Mouse (Mus musculus) NIH3T3 (cell line): ENCODE measurements around the gene Gtf2f2.
A peak's percentile ranks its signal among the peaks of the same experiment; 100 is the strongest.
"Not testable (repeated sequence)": the region's sequence is repeated elsewhere in the genome, so short reads cannot be mapped to it uniquely, and the experiment has no call there.

Experiments used
- DNase-seq: peaks from one replicate; pipeline ENCODE4 v3.0.0-alpha.2; 2012; ENCODE audit warnings: low read depth

The Gtf2f2 gene

DNA sequence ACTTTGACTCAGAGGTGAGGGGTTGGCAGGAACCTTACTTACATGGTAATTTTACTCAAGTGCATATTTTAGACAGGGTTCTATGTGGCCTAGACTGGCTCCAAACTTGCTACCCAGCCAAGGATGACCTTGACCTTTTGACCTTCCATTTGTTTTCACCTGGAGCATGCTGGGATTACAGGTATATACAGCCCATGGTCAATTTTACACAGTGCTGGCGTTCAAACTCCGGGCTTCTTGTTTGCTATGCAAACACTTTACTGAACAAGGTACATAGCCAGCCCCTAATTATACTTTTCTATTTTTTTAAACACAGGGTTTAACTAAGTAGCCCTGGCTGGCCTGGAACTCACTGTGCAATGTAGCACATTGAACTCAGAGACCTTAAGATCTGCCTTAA, 98.0 kb downstream of the Gtf2f2 start:
- no peak for DNase-seq

DNA sequence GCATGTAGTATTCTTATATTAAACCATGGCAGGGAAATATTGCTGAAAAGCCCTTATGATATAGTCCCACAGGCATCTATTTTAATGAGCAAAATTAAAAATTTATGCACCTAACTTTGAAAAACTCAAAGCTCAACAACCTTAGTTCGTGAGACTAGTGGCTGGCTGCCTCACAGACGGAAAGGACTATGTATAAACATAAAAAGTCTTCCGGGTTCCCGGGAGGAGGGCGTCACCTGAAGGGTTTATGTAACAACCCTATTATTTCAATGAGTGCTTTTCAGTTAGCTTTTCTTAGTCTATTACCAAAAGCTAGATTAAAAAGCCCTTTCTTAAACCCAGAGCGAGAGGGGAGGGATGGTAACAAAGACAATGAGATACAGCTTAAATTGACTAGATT, 98.7 kb downstream of the Gtf2f2 start:
- DNase-seq = no peak

DNA sequence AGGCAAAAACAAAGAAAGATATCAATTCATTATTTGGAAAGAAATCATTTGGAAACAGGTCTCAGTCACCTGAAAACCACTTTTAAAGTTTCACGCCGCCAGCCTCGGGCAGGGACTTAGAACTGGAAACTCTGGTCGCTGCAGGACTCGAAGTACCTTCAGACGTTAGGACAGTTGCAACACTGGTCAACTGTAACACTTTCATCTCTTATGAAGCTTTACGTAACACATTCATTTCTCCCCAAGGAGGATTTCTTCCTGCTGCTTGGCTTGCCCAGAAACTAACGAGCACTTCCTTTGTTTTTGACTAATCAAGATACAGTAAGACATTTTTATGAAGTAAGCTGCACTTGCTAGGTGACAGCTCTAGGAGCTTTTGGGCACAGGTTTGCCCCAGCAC, 103.7 kb downstream of the Gtf2f2 start:
- no peak for DNase-seq

DNA sequence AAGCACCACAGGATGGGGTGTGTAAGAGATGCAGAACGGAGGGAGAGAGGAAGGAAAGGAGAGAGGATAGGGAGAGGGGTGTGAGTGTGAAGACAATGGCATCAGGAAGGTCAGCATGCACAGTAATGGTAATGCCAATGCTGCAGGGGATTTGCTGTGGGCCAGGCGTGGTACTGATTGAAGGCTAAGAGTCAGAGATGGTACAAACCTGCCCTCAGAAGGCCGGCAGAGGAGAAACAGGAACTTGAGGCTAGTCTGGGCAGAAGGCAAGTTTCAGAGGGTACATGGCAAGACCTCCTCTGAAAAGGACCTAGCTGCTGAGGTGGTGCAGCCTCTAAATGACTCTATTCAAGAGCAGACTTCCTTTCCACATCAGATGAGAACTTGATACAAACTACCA, 105.7 kb downstream of the Gtf2f2 start:
- no peak for DNase-seq

DNA sequence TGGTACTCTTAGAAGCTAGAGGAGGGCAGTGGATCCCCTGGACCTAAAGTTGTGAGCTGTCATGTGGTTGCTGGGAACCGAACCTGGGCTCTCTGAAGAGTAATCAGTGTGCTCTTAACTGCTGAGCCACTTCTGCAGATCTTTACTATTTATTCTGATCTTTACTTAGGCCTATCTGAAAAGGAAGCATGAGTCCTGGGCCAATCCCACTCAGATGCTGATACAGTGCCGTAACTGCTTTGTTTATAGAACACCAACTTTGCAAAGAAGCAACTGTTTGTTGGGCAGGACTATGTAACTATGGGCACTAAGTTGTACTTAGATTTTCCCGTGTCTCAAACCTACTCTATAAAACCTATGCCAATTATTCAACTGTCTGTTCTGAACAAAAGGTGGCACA, 107.5 kb downstream of the Gtf2f2 start:
- no peak for DNase-seq

DNA sequence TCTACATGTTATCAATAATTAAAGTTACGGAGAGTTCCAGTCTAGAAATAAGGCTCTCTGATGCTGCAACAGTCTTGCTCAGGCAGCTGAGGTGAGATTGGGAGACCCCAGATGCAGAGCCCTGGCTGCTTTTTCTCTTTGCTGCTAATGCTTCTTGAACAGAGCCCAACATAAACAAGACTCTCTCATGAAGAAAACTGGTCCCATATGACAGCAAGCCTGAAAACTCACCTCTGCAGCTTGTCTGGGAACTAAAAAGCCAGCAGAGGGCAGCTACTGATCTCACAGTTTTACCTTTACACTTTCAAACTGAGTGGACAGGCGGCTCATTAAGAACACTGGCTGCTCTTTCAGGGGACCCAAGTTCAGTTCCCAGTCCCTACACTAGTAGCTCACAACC, 108.7 kb downstream of the Gtf2f2 start:
- peak; percentile 53 for DNase-seq

DNA sequence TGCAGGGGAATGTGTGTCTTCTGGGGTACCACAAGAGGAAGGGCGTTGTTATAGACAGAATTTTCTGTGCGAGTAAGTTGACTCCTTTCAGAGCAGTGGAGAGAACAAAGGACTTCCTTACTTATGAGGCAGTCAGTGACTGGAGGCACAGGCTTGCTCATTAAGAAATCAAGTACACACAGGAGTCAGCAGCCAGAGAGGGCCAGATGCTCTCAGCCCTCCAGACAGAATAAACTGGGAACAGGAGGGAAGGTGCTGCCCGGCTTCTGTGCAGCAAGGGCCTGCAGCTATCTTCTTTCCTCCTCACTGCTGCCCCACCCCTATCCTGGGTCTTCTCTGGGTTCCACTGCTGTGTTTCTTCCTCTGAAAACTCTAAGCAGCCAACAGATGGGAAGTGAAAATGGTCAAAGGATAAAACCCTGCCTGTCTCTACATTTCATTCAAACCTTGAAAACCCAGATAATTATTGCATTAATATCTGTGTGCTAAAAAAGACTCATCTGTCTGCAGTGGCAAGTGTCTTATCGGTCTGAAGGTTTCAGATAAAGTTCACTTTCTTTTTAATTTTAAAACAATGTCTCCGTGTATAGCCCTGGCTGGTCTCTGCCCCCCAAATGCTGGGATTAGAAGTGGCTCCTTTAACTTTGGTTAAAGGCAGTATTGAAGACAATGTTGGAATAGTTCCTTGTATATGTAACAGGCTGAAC, 109.7 kb downstream of the Gtf2f2 start:
- DNase-seq = no peak

DNA sequence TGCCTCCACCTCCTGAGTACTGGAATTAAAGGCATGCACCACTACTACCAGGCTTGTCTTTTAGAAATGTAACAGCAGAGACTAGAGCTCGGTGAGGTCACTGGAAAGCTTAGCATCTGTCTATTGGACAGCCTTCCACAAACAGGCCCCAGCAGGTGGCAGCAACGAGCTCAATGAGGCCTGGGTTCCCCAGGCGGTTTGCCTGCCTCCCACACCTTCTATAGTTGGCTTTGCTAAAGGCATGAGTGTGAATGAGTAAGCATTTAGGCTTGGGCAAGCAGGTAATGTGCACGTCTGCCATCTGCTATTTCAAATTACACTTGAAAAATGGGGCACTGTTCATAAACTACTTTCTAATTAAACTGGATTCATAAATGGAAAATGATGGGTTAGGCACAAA, 111.1 kb downstream of the Gtf2f2 start:
- DNase-seq = peak; percentile 92

DNA sequence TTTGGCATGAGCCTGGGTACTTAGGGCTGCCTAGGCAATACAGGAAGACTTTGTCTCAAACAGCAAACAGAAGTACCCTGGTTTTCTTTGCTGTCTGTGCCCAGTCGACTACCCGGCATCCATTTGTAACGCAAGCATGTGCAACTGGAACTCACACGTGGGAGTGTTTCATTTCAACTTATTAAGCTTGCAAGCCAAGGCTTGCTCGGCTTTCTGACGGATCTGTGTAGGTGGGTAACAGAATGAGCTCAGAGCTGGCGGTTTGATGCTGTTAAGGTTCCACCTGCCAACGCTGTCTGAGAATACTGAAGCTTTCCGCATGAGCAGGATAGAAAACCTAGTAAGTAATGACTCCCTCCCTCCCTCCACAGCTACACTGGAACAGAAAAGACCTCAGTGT, 118.5 kb downstream of the Gtf2f2 start:
- no peak for DNase-seq

DNA sequence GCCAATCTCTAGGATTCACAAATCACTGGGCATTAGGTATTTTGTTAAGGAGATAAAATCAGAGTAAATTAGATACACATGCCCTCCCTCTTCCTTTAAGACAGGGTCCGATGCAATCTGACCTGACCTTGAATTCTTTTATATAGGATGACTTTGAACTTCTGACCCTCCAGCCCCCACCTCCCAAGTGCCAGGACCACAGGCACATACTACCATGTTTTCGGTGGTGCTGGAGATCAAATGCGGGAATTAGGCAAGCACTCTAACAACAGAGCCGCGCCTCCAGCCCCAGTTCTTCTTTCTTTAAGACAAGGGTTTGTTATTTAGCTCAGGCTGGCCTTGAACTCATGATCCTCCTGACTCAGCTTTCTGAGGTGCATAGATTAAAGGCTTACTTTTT, 126.8 kb downstream of the Gtf2f2 start:
- DNase-seq = no peak

DNA sequence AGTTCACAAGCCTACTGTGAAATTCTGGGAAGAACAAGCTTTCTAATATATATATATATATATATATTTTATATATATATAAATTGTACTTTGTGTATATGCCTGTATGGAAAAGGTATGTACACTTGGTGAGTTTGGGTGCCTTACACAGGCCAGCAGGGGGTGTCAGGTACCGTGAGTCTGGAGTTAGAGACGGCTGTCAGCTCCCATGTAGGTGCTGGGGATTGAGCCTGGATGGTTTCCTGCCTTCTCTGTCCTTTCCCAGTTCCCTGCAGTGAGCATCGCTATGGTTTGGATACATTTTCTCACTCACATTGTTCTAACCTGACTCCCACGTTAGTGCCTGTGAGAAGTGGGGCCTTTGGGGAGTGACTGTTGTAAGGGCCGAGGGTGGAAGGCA, 127.3 kb downstream of the Gtf2f2 start:
- DNase-seq = no peak

DNA sequence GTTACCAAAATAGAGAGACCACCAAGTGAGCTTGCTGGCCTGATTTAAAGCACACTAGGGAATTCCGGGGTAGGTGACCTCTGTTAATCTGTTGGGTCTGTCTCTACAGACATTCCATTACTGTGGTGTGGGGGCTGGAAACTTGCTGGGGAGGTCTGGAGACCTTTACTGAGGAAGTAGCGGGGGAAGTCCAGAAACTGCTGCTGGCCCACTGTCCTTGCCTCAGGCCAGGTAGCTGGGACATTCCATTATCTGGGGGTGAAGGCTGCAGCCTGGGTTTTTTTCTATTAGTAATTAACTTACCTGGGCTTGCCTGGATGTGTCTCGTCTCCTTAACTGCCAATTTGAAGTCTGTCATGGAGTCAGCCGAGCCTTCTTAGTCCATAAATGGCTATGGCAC, 128.8 kb downstream of the Gtf2f2 start:
- no peak for DNase-seq

DNA sequence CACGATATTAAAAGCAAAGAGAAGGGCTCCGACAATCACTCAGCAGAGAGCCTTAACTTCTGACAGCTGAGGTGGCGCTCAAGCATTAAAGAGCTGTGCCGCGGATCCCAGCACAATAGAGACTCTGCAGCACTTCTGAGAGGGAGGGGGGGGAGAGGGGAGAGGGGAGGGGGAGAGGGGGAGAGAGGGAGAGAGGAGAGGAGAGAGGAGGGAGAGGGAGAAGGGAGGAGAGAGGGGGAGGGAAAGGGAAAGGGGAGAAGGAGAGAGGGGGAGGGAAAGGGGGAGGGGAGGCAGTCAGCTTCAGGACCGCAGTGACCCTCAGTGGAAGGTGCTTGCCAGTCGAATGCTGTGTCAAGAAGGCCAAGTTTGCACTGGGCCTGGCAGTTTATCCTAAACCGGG, 131.7 kb downstream of the Gtf2f2 start:
- DNase-seq = no peak

DNA sequence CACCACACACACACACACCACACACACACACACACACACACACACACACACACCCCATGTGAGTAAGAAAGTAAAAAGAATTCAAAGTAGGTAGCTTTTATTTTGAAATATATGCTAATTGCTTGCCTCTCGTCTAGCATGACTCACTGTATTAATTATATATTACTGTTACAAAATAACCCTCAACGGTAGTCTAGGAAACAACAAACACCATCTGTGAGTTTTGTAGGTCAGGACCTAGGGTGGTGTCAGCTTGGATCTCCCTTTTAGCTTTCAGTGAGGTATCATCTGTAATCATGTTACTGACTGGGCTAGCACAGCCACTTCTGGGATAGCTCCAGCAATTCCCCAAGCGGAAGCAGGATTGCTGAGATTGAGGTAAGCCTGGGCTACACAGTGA, 133.4 kb downstream of the Gtf2f2 start:
- DNase-seq = no peak

DNA sequence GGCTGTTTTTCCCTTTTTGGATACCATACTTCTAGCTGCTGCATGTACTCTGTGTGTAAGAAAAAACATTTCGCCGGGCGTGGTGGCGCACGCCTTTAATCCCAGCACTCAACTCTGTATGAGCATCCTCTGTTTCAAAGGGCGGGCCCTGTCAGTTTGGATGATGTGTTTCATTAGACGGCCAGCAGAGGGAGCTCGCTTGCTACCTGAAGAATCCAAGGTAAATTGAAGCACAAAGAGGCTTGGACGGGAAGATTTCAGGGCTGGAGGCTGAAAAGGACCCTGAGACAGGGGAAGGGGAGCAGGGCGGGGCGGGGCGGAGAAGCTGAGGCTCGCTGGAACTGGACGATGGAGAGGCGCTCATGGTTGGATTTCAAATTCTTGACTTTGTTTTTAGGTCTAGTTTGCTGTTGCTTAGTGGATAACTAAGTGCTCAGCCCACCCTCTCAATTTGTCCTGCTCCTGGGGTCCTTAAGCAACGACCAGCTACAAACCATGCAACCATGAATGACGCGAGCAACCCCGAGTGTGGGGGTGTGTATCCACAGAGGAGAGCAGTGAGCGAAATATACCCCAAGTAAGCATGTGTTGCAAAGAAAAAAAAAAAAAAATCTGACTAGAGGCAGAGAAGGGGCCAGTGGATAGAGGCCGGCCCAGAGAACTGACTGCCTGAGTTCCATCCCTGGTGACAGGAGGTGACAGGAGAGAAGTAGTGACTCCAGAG, 134.2 kb downstream of the Gtf2f2 start:
- peak; percentile 94 for DNase-seq

DNA sequence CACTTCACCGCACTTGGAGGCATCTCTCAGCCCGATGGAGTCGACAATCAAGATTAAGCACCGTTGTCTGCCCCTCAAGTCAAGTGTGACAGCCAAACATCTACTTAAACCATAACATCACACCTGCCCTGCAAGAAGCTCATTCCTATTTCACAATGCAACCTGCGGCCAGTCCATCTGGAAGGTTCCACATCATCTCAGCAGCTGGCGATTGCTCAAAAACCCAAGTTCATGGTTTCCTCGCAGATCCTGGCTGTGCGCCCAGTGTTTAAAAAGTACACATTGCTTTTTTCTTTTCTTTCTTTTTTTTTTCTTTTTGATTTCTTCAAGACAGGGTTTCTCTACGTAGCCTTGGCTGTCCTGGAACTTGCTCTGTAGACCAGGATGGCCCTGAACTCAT, 137.1 kb downstream of the Gtf2f2 start:
- peak; percentile 90 for DNase-seq

DNA sequence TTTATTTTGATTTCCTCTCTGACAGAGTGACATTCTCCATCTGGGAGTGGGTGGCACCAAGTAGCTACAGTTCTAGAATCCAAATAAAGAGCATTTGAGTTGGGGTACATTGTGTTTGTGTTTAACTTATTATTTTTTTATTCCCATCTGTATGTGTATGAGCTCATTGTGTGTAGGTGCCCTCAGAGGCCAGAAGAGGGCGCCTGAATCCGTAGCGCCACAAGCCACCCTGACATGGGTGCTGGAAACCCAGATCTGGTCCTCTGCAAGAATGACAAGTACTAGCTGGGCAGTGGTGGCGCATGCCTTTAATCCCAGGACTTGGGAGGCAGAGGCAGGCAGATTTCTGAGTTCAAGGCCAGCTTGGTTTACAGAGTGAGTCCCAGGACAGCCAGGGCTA, 138.9 kb downstream of the Gtf2f2 start:
- no peak for DNase-seq

DNA sequence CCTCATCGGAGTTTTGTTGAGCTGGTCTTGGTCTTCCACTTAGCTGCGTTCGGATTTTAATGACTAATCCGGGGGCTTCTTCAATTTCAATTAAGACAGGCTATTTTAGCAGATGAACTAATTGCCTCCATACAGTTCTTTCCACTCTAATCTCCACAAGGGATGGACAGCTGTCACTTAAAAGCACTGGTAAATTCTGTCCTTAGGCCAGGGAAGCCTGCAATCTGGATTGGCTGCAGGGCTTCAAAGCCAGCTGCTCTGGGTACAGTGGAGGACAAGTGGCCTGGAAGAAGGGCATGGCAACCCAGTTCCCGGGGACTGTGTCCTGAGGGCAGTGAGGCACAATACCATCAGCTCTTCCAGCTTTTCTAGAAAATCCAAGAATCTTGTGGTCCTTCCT, 139.6 kb downstream of the Gtf2f2 start:
- no peak for DNase-seq

DNA sequence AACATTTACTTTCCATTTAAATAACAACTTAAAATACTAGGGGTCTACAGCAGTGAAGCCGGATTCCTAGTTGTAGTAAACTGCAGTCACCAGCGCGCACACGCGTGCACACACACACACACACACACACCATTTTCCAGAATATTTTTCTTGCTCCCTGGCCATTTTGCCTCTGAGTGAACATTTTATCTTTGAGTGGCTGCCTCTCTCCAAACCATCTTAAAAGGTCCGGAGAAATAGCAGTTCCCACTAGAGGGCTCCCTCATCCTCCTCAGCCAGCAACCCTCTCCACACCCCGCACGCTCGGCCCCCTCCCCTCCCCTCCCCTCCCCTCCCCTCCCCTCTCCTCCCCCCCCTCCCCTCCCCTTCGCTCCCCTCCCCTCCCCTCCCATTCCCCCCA, 140.0 kb downstream of the Gtf2f2 start:
- DNase-seq = peak; percentile 83

DNA sequence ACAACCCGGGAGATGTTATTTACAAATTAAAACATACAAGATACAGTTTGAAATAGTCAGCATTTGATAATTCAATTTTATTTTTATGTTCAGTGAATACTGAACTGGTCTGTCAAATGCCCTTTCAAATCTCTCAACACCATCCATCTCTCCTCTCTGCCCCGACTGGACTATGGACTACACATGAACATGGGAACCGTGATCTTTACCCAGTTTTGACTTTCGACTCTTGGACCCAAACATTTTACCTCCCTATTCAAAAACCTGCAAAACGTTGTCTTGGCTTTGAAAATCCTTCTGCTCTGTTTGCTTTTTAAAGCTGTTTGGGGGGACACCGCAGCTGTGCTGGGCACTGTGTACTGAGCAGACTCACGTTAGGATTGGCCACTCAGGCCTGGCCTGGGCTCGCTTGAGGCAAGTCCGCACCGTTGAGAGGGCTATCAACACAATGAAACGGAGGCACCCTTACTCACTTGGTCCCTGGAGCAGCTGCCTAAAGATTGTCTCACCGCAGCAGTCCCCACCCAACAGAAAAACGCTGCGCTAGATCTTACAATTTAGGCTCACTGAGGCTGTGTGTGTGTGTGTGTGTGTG, 140.8 kb downstream of the Gtf2f2 start:
- DNase-seq = no peak

DNA sequence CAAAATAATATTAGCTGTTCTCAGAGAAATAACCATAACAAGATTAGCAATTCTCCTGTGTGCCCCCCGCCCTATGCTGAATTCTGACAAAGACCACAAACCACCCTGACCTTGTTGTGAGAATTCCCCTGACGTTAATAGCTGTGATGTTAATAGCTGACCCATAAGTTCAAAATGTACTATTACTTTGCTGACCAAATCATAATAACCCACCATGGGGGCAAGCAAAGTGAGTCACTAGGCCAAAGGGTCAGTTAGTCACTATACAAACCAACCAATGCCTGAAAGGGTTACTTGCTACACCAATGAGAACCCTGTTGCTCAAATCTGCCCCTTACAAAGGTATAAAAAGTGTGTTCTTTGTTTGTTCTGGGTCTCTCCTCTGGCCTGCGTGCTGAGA, 142.6 kb downstream of the Gtf2f2 start:
- not testable (repeated sequence) for DNase-seq

DNA sequence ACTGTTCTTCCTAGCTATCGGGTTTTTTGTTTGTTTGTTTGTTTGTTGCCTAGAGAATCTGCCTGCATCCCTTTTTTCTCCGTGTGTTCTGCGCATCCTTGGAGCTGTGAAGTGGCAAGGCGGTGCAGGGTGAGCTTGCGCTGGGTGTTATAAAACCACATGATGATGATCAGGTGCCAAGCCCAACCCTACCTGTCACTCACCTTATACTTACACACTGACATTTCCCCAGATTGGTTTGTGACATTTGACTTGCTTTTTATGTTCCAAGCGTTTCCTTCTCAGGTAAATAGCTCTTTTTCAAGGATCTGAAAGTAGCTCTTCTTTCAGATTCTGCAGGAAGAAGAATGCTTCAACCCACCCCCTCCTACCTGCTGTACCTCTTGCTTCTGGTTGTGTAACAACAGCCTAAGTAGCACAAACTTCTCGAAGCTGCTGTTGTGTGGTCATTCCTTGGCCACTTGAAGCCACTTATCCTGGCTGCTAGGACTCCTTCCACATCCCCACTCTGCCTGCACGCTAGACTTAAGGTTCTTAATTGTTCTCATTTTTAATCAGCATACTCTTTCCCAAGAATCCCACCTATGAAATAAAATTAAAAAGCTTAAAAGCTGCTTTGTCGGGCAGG, 143.8 kb downstream of the Gtf2f2 start:
- no peak for DNase-seq
